In genomic region chr3:14876325-14876918, GRCm38 (mm10) we compare ENCODE assay signal across 19 mouse cellular contexts. TPM values are rescaled to one million over a fixed set of nuclear protein-coding genes. Genes with fewer than 3 reads are reported as not detected.
A peak's percentile ranks its signal among the peaks of the same experiment; 100 is the strongest.
DNase-seq lines count a peak whose midpoint lies in the region; ATAC-seq and TF ChIP-seq lines count a peak whose summit lies in the region.
"Had no signal": no experiment of that assay in that cellular context is flagged by ENCODE, and none has a peak within 500 bp of the region (broad histone marks: within the 10 kb centered on the region; RNA-seq: fewer than 3 reads in every experiment).

No protein-coding gene starts in this region.

- no peaks in the 10 kb centered on the region for H3K79me2 ChIP-seq in heart, adult 2 months (replicated peaks; ENCODE audit: control insufficient read depth, insufficient read depth, low read length)

- no peak for TF ChIP-seq CTCF in heart, adult 2 months (IDR thresholded peaks at IDR 0.05)

- 64% methylated on average over 9 of the region's 9 CpGs for WGBS in heart, embryonic 11.5 days (ENCODE audit: insufficient replicate concordance)
- 65% methylated on average over 9 of the region's 9 CpGs for WGBS in liver, embryonic 15.5 days (ENCODE audit: insufficient replicate concordance)
- 72% methylated on average over 9 of the region's 9 CpGs for WGBS in kidney, embryonic 14.5 days
- 63% methylated on average over 9 of the region's 9 CpGs for WGBS in heart, adult 2 months

- no peak for ATAC-seq in heart, embryonic 11.5 days (replicated peaks; ENCODE audit: insufficient number of reproducible peaks, low FRiP score, low TSS enrichment)
- ATAC-seq in liver, embryonic 15.5 days (ENCODE audit: insufficient read depth): no peak
- no peak for ATAC-seq in kidney, embryonic 14.5 days (ENCODE audit: low FRiP score, low TSS enrichment)
- no peak for ATAC-seq in megakaryocyte-erythroid progenitor cell, adult 5-6 weeks (replicated peaks; ENCODE audit: low FRiP score, low TSS enrichment, poor library complexity, severe bottlenecking)
- ATAC-seq: activated CD4-positive, CD25-positive, alpha-beta regulatory T cell, adult 4 months had no signal

- no peaks in the 10 kb centered on the region for H3K9me3 ChIP-seq in heart, embryonic 11.5 days (replicated peaks; ENCODE audit: control insufficient read depth, low read length)
- no peaks in the 10 kb centered on the region for H3K9me3 ChIP-seq in liver, embryonic 15.5 days (replicated peaks)
- H3K9me3 ChIP-seq in kidney, embryonic 14.5 days (ENCODE audit: control insufficient read depth, low read length): no peaks in the 10 kb centered on the region
- H3K9me3 ChIP-seq: forebrain, embryonic 10.5 days; midbrain, embryonic 10.5 days; neural tube, embryonic 15.5 days had no signal

- H3K4me1 ChIP-seq in heart, embryonic 11.5 days (ENCODE audit: control insufficient read depth, insufficient read depth, low read length): peaks cover 4% of the 10 kb centered on the region
- peaks cover 57% of the 10 kb centered on the region for H3K4me1 ChIP-seq in liver, embryonic 15.5 days (replicated peaks)
- no peaks in the 10 kb centered on the region for H3K4me1 ChIP-seq in kidney, embryonic 14.5 days (ENCODE audit: control insufficient read depth, insufficient read depth, low read length)
- no peaks in the 10 kb centered on the region for H3K4me1 ChIP-seq in heart, adult 2 months (ENCODE audit: control insufficient read depth, insufficient read depth, low read length)
- H3K4me1 ChIP-seq: forebrain, embryonic 10.5 days; midbrain, embryonic 10.5 days; neural tube, embryonic 15.5 days had no signal

- no peak for TF ChIP-seq EP300 in heart, adult 2 months (IDR thresholded peaks at IDR 0.05; ENCODE audit: insufficient read depth, low read depth, low read length)

- H3K27ac ChIP-seq in heart, embryonic 11.5 days (ENCODE audit: low read depth, low read length): peak overlapping the region; percentile 69; the same call in 1 of the 2 replicates
- H3K27ac ChIP-seq in liver, embryonic 15.5 days (replicated peaks): peak overlapping the region; percentile 98
- no peak overlapping the region for H3K27ac ChIP-seq in kidney, embryonic 14.5 days (ENCODE audit: low read depth, low read length)
- no peak overlapping the region for H3K27ac ChIP-seq in heart, adult 2 months
- H3K27ac ChIP-seq: forebrain, embryonic 10.5 days; midbrain, embryonic 10.5 days; neural tube, embryonic 15.5 days had no signal

- DNase-seq in heart, postnatal 36 days: no peak
- DNase-seq in A20 (ENCODE audit: low read depth, low spot score) (peak; percentile 66), R1 (ENCODE audit: low read depth, low spot score) (peak; percentile 33)
- DNase-seq in heart, adult 2 months: no peak
- DNase-seq: adrenal gland, postnatal 25 days; cerebellum, adult 9-11 months; heart, adult 11 months; kidney, adult 8-10 months; layer of hippocampus, postnatal 36 days; left cerebral cortex, postnatal 4 days; thymus, postnatal 4 days had no signal

- H3K4me2 ChIP-seq in heart, embryonic 11.5 days: no peak overlapping the region
- H3K4me2 ChIP-seq in liver, embryonic 15.5 days: peak overlapping the region; percentile 59
- H3K4me2 ChIP-seq in kidney, embryonic 14.5 days (replicated peaks; ENCODE audit: low read depth, low read length): no peak overlapping the region
- H3K4me2 ChIP-seq: neural tube, embryonic 15.5 days had no signal

- no peaks in the 10 kb centered on the region for H3K27me3 ChIP-seq in heart, embryonic 11.5 days (ENCODE audit: control insufficient read depth, insufficient read depth, low read length)
- no peaks in the 10 kb centered on the region for H3K27me3 ChIP-seq in liver, embryonic 15.5 days
- H3K27me3 ChIP-seq in kidney, embryonic 14.5 days (ENCODE audit: control insufficient read depth, insufficient read depth, low read length): no peaks in the 10 kb centered on the region
- no peaks in the 10 kb centered on the region for H3K27me3 ChIP-seq in heart, adult 2 months (ENCODE audit: control insufficient read depth, insufficient read depth, low read length)
- H3K27me3 ChIP-seq: neural tube, embryonic 15.5 days had no signal

- no peak overlapping the region for H3K9ac ChIP-seq in heart, embryonic 11.5 days (ENCODE audit: low read depth, low read length)
- H3K9ac ChIP-seq in liver, embryonic 15.5 days: peak overlapping the region; percentile 56
- H3K9ac ChIP-seq in kidney, embryonic 14.5 days (ENCODE audit: low read depth, low read length): no peak overlapping the region
- H3K9ac ChIP-seq in heart, adult 2 months (ENCODE audit: low read depth, low read length): no peak overlapping the region
- H3K9ac ChIP-seq: neural tube, embryonic 15.5 days had no signal

- no peak for TF ChIP-seq POLR2A in heart, adult 2 months (IDR thresholded peaks at IDR 0.05; ENCODE audit: insufficient read depth, low read depth, low read length)

- H3K36me3 ChIP-seq in heart, embryonic 11.5 days (ENCODE audit: control insufficient read depth, insufficient read depth, low read length): no peaks in the 10 kb centered on the region
- H3K36me3 ChIP-seq in liver, embryonic 15.5 days (replicated peaks): 0 out of 2 replicates have a peak, but pooled peaks cover 1% of the 10 kb centered on the region
- no peaks in the 10 kb centered on the region for H3K36me3 ChIP-seq in kidney, embryonic 14.5 days (ENCODE audit: control insufficient read depth, insufficient read depth, low read length)
- H3K36me3 ChIP-seq in heart, adult 2 months (ENCODE audit: control insufficient read depth, insufficient read depth, low read length): no peaks in the 10 kb centered on the region
- H3K36me3 ChIP-seq: forebrain, embryonic 10.5 days; midbrain, embryonic 10.5 days; neural tube, embryonic 15.5 days had no signal

- intact Hi-C loops in heart, postnatal 36 days (cut with DNase I): loop anchor here (10.0 kb wide), 1 partner anchor 218 kb away; no protein-coding TSS in a partner anchor
- intact Hi-C loops in heart, adult 2 months (cut with DNase I): no loop called here

- no peak overlapping the region for H3K4me3 ChIP-seq in heart, embryonic 11.5 days (ENCODE audit: low read depth, low read length)
- H3K4me3 ChIP-seq in liver, embryonic 15.5 days (replicated peaks): peak overlapping the region; percentile 19; the same call in 1 of the 2 replicates
- no peak overlapping the region for H3K4me3 ChIP-seq in kidney, embryonic 14.5 days (ENCODE audit: low read length)
- H3K4me3 ChIP-seq in heart, adult 2 months: no peak overlapping the region
- H3K4me3 ChIP-seq: forebrain, embryonic 10.5 days; midbrain, embryonic 10.5 days; neural tube, embryonic 15.5 days had no signal

RNA-seq across cellular contexts. Expression of gene Car2, which starts 9.7 kb away (rescaled TPM):
- 315 and 394 TPM in 2 replicates for polyA plus RNA-seq in heart, embryonic 11.5 days (2014; fragmentation: Nextera tagmentation; extraction: Ambion mirVana)
- total RNA-seq in heart, postnatal 36 days (2021): 1 to 10 TPM; 6.3 to 6.7 TPM
- 2,386 and 2,474 TPM in 2 replicates for polyA plus RNA-seq in liver, embryonic 15.5 days (2015; fragmentation: Nextera tagmentation; extraction: Ambion mirVana)
- 31.0 and 38.2 TPM in 2 replicates for polyA plus RNA-seq in kidney, embryonic 14.5 days (2014; fragmentation: Nextera tagmentation; extraction: Ambion mirVana)
- total RNA-seq in megakaryocyte-erythroid progenitor cell, adult 5-6 weeks (2014; fragmentation: Nextera tagmentation): 2,184 and 2,475 TPM in 2 replicates
- 1,680 and 1,983 TPM in 2 replicates for total RNA-seq in megakaryocyte-erythroid progenitor cell, adult 5-6 weeks (2017)
- 1 to 10 TPM; 6.8 to 7.8 TPM for total RNA-seq in heart, adult 2 months (2021)
- 12.3 and 24.3 TPM in 2 replicates for polyA plus RNA-seq in heart, adult 2 months (2012; rRNA removed)

RNA-seq across cellular contexts. Expression of gene Car3, which starts 13.1 kb away (rescaled TPM):
- 19.8 and 22.0 TPM in 2 replicates for polyA plus RNA-seq in heart, embryonic 11.5 days (2014; fragmentation: Nextera tagmentation; extraction: Ambion mirVana)
- 10 to 100 TPM in 1 of 2 experiments, 1 to 10 TPM in 1; 9.3 to 52.3 TPM for total RNA-seq in heart, postnatal 36 days (2021)
- polyA plus RNA-seq in liver, embryonic 15.5 days (2015; fragmentation: Nextera tagmentation; extraction: Ambion mirVana): 140 and 151 TPM in 2 replicates
- polyA plus RNA-seq in kidney, embryonic 14.5 days (2014; fragmentation: Nextera tagmentation; extraction: Ambion mirVana): 26.7 and 26.8 TPM in 2 replicates
- 4.6 and 5.3 TPM in 2 replicates for total RNA-seq in megakaryocyte-erythroid progenitor cell, adult 5-6 weeks (2014; fragmentation: Nextera tagmentation)
- total RNA-seq in megakaryocyte-erythroid progenitor cell, adult 5-6 weeks (2017): 4.3 and 10.5 TPM in 2 replicates
- total RNA-seq in heart, adult 2 months (2021): 10 to 100 TPM; 34.4 to 82.7 TPM
- polyA plus RNA-seq in heart, adult 2 months (2012; rRNA removed): 114 and 259 TPM in 2 replicates

Comparison
In these comparisons a context has a peak if more than half of its experiments do, and no peak if none do; other contexts are left out.
1. H3K27ac ChIP-seq: peak in heart, embryonic 11.5 days (single experiment) and liver, embryonic 15.5 days (single experiment); none in kidney, embryonic 14.5 days (single experiment) and heart, adult 2 months (single experiment).
2. DNase-seq: peak in A20 (single experiment) and R1 (single experiment); none in heart, postnatal 36 days (0 of 2) and heart, adult 2 months (0 of 2).